Mouse (Mus musculus) neural tube, postnatal 0 days (tissue): Measurements from ENCODE around the gene Med21. TPM values are rescaled to one million over a fixed set of nuclear protein-coding genes. Genes with fewer than 3 reads are reported as not detected.

Experiments
- polyA plus RNA-seq: library from polyadenylated mRNA; unstranded; fragments of >200 nt; fragmentation: Nextera tagmentation; extraction: Ambion mirVana; gene quantifications from 2 replicates; pipeline ENCODE4 v1.2.1, GENCODE M21; 2015

The Med21 gene
- 129 and 135 TPM in 2 replicates for polyA plus RNA-seq

DNA sequence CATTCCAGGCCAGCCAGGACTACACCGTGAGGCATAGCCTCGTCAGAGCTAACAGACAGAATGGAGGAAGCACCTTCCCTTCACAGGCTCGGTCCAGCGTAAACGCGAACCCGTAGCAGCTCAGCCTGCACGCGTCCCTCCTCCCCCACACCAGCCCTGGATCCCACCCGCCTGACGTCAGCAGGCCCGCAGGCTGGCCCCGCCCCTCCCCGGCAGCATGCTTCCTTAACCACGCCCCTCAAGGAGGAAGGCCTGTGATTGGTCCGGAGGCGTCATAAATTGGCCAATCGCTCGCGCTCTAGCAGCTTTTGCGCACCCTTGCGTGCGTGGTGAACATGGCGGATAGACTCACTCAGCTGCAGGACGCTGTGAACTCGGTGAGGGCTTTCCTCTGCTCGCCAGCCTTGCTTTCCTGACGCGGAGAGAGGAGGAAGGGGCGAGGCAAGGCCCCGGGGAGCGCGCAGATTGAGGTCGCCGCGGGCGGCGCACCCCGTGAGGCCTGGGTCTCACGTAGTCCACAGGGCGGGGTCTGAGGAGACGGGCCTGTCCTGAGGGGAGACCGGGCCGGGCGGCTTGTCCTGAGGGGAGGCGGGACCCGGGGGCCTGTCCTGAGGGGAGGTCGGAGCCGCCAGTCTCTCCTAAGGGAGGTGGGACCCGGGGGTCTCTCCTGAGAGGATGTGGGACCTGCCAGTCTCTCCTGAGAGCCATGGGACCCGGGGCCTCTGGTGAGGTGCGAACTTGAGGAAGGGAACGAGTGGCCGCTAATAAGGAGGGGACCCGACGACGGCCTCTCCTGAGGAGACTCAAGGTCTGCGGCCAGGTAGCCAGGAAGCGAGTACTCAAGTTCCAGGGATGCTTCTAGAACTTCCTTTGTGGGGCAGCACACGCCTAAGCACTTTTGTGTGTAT, at the start of gene Med21, which contains the start of gene Tm7sf3:
Gene Med21 (plus strand): TSS at position 272 of the 908 bp plus-strand sequence.
Gene Tm7sf3 (minus strand): TSS at position 549 of the 908 bp plus-strand sequence.

Other genes with a start within 250 kb of the Med21 start
- gene Itpr2, start 140.3 kb upstream of the Med21 start, polyA plus RNA-seq, result 18.4 and 21.5 TPM in 2 replicates
- gene Fgfr1op2, start 65.3 kb upstream of the Med21 start, polyA plus RNA-seq, result 45.7 and 53.7 TPM in 2 replicates
- gene Ints13, start 64.7 kb upstream of the Med21 start, polyA plus RNA-seq, result 24.3 and 27.6 TPM in 2 replicates
- 36.9 and 38.3 TPM in 2 replicates for gene Tm7sf3, start 277 bp downstream of the Med21 start, polyA plus RNA-seq
- gene Stk38l, start 82.4 kb downstream of the Med21 start, polyA plus RNA-seq, result 12.0 and 12.1 TPM in 2 replicates
- 6.4 and 6.9 TPM in 2 replicates for gene Arntl2, start 153.5 kb downstream of the Med21 start, polyA plus RNA-seq
- gene Smco2, start 207.6 kb downstream of the Med21 start, polyA plus RNA-seq, result not detected in 2 replicates
- 16.9 and 23.7 TPM in 2 replicates for gene Ppfibp1, start 245.9 kb downstream of the Med21 start, polyA plus RNA-seq